Mouse (Mus musculus): ENCODE results near the gene Kcnh1.

DNA sequence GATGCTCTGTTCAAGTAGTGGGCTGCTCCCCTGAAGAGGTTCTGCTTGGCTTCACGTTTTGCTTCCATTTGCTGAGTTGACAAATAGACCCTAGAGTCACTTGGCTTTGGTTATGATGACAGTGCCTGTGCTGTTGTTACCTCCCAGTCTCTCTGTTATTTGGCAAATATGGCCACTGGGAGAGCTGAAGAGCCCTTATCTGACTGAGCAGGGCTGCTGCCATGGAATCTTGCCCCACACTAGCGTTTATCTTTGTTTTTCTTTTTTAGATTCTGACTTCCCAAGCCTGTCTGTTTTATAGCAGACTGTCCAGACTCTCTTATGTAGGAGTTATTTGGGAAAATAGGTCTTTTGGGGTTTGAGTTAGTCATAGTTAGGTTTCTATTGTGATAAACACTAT is 21.9 kb downstream of the Kcnh1 start:
- TF ChIP-seq CTCF (IDR thresholded peaks at IDR 0.05; ENCODE audit: low read depth) (no peak), EP300 (IDR thresholded peaks at IDR 0.05; ENCODE audit: low read depth) (no peak)

All from liver, embryonic 14.5 days (tissue).